Mouse (Mus musculus): Measurements from ENCODE around the gene Orm1. TPM values are rescaled to one million over a fixed set of nuclear protein-coding genes. Genes with fewer than 3 reads are reported as not detected.

Gene Orm1
- polyA plus RNA-seq, 1 experiment from 2014 or later: not detected

- 76% methylated on average over 12 of the region's 12 CpGs for WGBS
- H3K36me3 ChIP-seq: peaks cover 34% of the 10 kb centered on the region
- H3K4me2 ChIP-seq: no peak overlapping the region
Measured at GRCm38 (mm10) chr4:63383474-63383873, 39.1 kb downstream of the Orm1 start.

GRCm38 (mm10) chr4:63384262-63384661 is 39.9 kb downstream of the Orm1 start:
- Histone ChIP-seq H3K27me3 (replicated peaks) (no peaks in the 10 kb centered on the region), H3K27ac (ENCODE audit: poor library complexity, severe bottlenecking) (no peak overlapping the region), H3K4me3 (no peak overlapping the region), H3K9me3 (replicated peaks) (no peaks in the 10 kb centered on the region), H3K36me3 (peaks cover 30% of the 10 kb centered on the region), H3K4me2 (no peak overlapping the region), H3K4me1 (replicated peaks) (peaks cover 5% of the 10 kb centered on the region), H3K9ac (no peak overlapping the region)
- 89% methylated on average over 4 of the region's 4 CpGs for WGBS
- no peak for ATAC-seq (ENCODE audit: insufficient number of reproducible peaks, low FRiP score)

More at GRCm38 (mm10) chr4:63383474-63383873, 39.1 kb downstream of the Orm1 start:
- no peaks in the 10 kb centered on the region for H3K9me3 ChIP-seq (replicated peaks)
- no peak overlapping the region for H3K9ac ChIP-seq
- H3K27me3 ChIP-seq (replicated peaks): no peaks in the 10 kb centered on the region
- no peaks in the 10 kb centered on the region for H3K4me1 ChIP-seq (replicated peaks)
- no peak overlapping the region for H3K27ac ChIP-seq (ENCODE audit: poor library complexity, severe bottlenecking)
- H3K4me3 ChIP-seq: no peak overlapping the region
- ATAC-seq (ENCODE audit: insufficient number of reproducible peaks, low FRiP score): no peak

GRCm38 (mm10) chr4:63385253-63385652 is 40.9 kb downstream of the Orm1 start:
- WGBS: 74% methylated on average over 3 of the region's 3 CpGs
- H3K9me3 ChIP-seq (replicated peaks): no peaks in the 10 kb centered on the region
- ATAC-seq (ENCODE audit: insufficient number of reproducible peaks, low FRiP score): no peak

GRCm38 (mm10) chr4:63385784-63386183 is 41.4 kb downstream of the Orm1 start:
- Histone ChIP-seq H3K36me3 (peaks cover 16% of the 10 kb centered on the region), H3K9ac (no peak overlapping the region), H3K27ac (ENCODE audit: poor library complexity, severe bottlenecking) (no peak overlapping the region), H3K4me2 (no peak overlapping the region), H3K27me3 (replicated peaks) (no peaks in the 10 kb centered on the region), H3K4me3 (no peak overlapping the region), H3K9me3 (replicated peaks) (no peaks in the 10 kb centered on the region), H3K4me1 (replicated peaks) (peaks cover 14% of the 10 kb centered on the region)
- WGBS: 81% methylated on average over 11 of the region's 11 CpGs
- no peak for ATAC-seq (ENCODE audit: insufficient number of reproducible peaks, low FRiP score)

More at GRCm38 (mm10) chr4:63385253-63385652, 40.9 kb downstream of the Orm1 start:
- H3K4me3 ChIP-seq: no peak overlapping the region
- H3K36me3 ChIP-seq: peaks cover 22% of the 10 kb centered on the region
- no peak overlapping the region for H3K27ac ChIP-seq (ENCODE audit: poor library complexity, severe bottlenecking)
- H3K9ac ChIP-seq: no peak overlapping the region
- H3K4me1 ChIP-seq (replicated peaks): peaks cover 13% of the 10 kb centered on the region
- no peaks in the 10 kb centered on the region for H3K27me3 ChIP-seq (replicated peaks)
- no peak overlapping the region for H3K4me2 ChIP-seq

DNA sequence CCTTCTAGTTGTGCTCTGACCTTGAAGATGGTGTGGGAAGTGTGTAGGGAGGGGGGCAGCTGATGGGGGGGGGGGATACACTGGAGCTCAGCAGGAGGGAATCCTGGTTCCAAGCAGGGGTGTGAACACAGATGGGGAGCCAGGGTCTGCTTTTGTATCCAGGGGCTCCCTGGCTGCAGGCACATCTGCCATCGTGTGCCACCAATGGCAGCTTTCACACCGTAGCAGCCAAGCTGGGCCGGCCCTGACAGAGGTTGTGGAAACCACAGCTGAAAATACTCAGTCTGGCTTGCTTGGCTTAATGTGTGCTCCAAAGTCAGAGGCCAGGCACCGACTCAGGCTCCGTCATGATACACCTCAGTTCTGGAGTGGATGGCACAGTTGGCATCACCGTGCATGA is 43.7 kb downstream of the Orm1 start:
- ATAC-seq (ENCODE audit: insufficient number of reproducible peaks, low FRiP score): no peak
- no peaks in the 10 kb centered on the region for H3K9me3 ChIP-seq (replicated peaks)
- no peak overlapping the region for H3K27ac ChIP-seq (ENCODE audit: poor library complexity, severe bottlenecking)
- H3K9ac ChIP-seq: no peak overlapping the region
- WGBS: 78% methylated on average over 6 of the region's 6 CpGs
- H3K36me3 ChIP-seq: peaks cover 4% of the 10 kb centered on the region; the same call in 1 of the 2 replicates
- H3K4me3 ChIP-seq: no peak overlapping the region
- no peak overlapping the region for H3K4me2 ChIP-seq
- no peaks in the 10 kb centered on the region for H3K27me3 ChIP-seq (replicated peaks)
- peaks cover 25% of the 10 kb centered on the region for H3K4me1 ChIP-seq (replicated peaks)

DNA sequence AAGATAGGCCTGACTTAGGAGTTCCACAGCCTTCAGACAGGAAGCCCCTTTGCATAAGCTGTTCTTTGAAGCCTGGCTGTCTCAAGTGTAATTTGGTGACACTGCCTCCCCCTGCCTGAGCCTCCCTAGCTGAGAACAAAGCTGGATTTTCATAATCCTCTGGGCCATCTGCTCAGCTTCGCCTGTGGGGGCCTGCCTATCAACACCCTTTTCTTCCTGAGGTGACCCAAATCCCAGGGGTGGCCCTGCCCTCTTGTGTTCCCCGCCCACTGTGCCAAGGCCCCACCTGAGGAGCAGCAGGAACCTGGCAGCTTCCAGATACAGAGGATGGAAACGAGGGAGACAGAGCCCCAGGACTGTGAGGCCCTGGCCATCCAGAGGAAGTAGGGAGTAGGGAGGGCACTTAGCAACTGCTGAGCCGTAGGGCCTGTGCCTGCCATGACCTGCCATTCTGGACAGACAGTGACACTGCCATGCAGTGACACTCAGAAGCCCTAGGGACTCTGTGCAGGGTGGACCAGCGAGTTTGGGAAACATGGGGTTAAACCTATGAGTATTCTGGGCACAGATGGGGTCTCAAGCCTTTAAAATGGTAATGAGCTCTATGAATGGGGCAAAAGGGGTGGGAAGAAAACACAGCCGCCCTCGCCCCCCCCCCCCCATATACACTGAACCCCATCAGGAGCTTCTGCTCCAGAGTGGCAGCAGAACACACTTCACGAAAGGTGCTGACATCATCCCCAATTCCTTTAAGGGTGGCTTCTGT is 44.9 kb downstream of the Orm1 start:
- no peaks in the 10 kb centered on the region for H3K27me3 ChIP-seq (replicated peaks)
- H3K36me3 ChIP-seq: peaks cover 7% of the 10 kb centered on the region
- H3K9me3 ChIP-seq (replicated peaks): no peaks in the 10 kb centered on the region
- H3K27ac ChIP-seq (ENCODE audit: poor library complexity, severe bottlenecking): no peak overlapping the region
- H3K4me1 ChIP-seq (replicated peaks): peaks cover 25% of the 10 kb centered on the region
- H3K4me3 ChIP-seq: no peak overlapping the region
- peak; percentile 16; the same call in 1 of the 2 replicates for ATAC-seq (ENCODE audit: insufficient number of reproducible peaks, low FRiP score)
- no peak overlapping the region for H3K9ac ChIP-seq
- WGBS: 46% methylated on average over 8 of the region's 8 CpGs
- H3K4me2 ChIP-seq: no peak overlapping the region

DNA sequence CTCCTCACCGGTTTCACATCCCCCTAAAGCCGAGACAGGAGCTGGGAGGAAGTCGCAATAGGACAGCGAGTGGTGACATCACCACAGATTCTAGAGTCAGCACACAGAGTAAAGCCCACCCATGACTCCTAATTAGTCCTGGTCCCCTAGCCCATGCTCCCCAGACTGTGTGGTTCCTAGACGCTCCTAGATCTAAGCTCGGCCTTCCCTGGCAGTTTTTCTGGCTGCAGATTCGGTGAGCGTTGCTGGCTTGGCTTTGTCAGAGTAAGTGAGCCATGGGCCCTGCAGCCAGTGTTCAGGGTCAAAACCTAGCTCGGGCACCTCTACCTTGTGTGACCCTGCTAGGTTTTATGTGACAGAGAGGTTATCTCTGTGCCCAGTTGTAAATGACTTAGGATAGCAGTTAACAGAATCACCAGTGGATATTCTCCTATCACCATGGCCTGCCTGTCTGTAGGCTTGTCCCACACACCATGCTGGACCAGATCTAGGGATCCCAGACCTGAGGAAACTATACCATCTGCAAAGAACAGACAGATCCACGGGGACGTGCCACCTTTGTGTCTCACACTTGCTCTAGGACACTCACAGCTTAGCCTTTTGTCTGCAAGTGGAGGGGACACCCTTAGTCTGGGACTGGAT is 45.6 kb downstream of the Orm1 start:
- Histone ChIP-seq H3K9me3 (replicated peaks) (no peaks in the 10 kb centered on the region), H3K9ac (no peak overlapping the region), H3K27me3 (replicated peaks) (no peaks in the 10 kb centered on the region), H3K4me1 (replicated peaks) (peaks cover 25% of the 10 kb centered on the region), H3K27ac (ENCODE audit: poor library complexity, severe bottlenecking) (no peak overlapping the region), H3K4me2 (no peak overlapping the region), H3K4me3 (no peak overlapping the region), H3K36me3 (peaks cover 13% of the 10 kb centered on the region)
- ATAC-seq (ENCODE audit: insufficient number of reproducible peaks, low FRiP score): no peak
- WGBS: 67% methylated on average over 11 of the region's 11 CpGs

DNA sequence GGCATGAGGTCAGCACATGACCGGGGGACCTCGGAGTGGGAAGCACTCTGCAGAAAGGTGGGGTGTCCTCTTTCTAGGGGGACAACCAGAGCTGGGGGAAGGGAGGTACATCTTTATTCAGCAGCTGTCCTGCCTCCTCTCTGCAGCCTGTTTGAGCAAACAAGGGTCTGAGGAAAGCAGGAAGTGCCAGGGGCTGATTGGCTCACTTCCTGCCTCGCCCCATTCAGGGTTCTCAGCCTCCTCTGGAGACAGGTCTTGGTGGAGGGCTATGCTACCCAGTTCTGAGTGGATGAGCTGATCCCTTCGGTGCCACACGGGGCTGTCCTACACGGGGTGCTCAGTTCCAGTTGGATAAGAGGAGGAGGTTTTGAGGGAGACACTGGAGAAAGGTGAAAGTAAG is 47.0 kb downstream of the Orm1 start:
- no peak for ATAC-seq (ENCODE audit: insufficient number of reproducible peaks, low FRiP score)
- Histone ChIP-seq H3K27me3 (replicated peaks) (no peaks in the 10 kb centered on the region), H3K9ac (no peak overlapping the region), H3K27ac (ENCODE audit: poor library complexity, severe bottlenecking) (no peak overlapping the region), H3K4me2 (no peak overlapping the region), H3K36me3 (peaks cover 21% of the 10 kb centered on the region), H3K9me3 (replicated peaks) (no peaks in the 10 kb centered on the region), H3K4me1 (replicated peaks) (peaks cover 25% of the 10 kb centered on the region), H3K4me3 (no peak overlapping the region)
- 58% methylated on average over 6 of the region's 6 CpGs for WGBS

Other genes with a start within 250 kb of the Orm1 start
- gene Ambp, start 189.8 kb upstream of the Orm1 start, polyA plus RNA-seq (2016; fragmentation: Nextera tagmentation; extraction: Ambion mirVana): 1.2 and 8.6 TPM in 2 replicates
- 0.14 and 0.46 TPM in 2 replicates for gene Kif12, start 172.4 kb upstream of the Orm1 start, polyA plus RNA-seq (2016; fragmentation: Nextera tagmentation; extraction: Ambion mirVana)
- gene Col27a1, start 130.6 kb upstream of the Orm1 start, polyA plus RNA-seq (2016; fragmentation: Nextera tagmentation; extraction: Ambion mirVana): 3.7 and 3.8 TPM in 2 replicates
- gene Orm3, start 11.6 kb downstream of the Orm1 start, polyA plus RNA-seq (2016; fragmentation: Nextera tagmentation; extraction: Ambion mirVana): not detected in 2 replicates
- gene Orm2, start 17.9 kb downstream of the Orm1 start, polyA plus RNA-seq (2016; fragmentation: Nextera tagmentation; extraction: Ambion mirVana): not detected in 2 replicates
- gene Akna, start 58.8 kb downstream of the Orm1 start, polyA plus RNA-seq (2016; fragmentation: Nextera tagmentation; extraction: Ambion mirVana): 3.0 and 3.3 TPM in 2 replicates
- gene Whrn, start 151.4 kb downstream of the Orm1 start, polyA plus RNA-seq (2016; fragmentation: Nextera tagmentation; extraction: Ambion mirVana): 4.7 and 5.1 TPM in 2 replicates
- 196 and 202 TPM in 2 replicates for gene Atp6v1g1, start 200.2 kb downstream of the Orm1 start, polyA plus RNA-seq (2016; fragmentation: Nextera tagmentation; extraction: Ambion mirVana)
- gene Tmem268, start 214.2 kb downstream of the Orm1 start, polyA plus RNA-seq (2016; fragmentation: Nextera tagmentation; extraction: Ambion mirVana): 5.3 and 5.6 TPM in 2 replicates